Mouse (Mus musculus): Measurements from ENCODE around the gene Tle3. TPM values are rescaled to one million over a fixed set of nuclear protein-coding genes. Genes with fewer than 3 reads are reported as not detected.
A peak's percentile ranks its signal among the peaks of the same experiment; 100 is the strongest.

The Tle3 gene
- total and polyA plus RNA-seq, 3 experiments: 29.7 to 162 (median 131) TPM

DNA sequence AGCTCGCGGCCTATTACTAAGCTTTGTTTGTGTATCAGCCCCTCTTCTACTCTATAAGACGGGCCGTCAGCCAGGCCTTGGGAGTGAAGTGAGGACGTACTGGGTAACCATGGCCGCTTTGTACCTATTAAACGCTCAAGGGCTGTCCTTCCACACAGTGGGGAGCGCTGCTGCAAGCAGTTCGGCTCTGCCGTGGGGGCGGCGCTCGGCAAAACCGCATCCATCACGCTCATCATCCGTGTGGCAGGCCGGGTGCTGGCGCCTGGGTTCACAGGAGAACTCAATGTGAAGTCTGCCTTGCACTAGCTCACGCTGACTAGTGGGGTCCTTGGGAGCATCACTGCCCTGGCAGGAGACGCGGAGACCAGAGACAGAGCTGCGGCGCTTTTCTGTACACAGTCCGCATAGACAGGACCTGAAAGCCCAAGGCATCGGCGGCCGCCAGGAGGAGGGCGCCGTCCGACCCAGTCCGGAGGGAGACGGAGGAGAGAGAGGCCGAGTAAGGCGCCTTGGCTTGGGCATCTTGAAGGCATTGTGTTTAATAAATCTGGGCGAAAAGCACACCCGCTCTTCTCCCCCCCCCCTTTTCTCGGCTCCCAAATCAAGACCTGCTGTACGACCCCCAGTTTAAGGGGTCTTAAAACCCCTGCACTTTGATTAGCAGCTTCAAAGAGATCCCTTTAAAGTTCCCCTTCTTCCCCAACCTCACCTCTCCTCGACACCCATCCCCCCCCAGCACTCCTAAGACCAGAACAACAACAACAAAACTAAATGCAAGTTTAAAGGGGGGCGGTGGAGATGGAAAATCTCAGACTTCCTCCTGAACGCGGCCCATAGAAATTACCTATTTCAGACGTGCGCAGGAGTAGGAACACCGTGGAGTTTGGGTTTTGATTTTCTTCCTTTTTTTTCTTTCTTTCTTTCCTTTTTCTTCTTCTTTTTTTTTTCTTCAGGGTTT is 2.6 kb upstream of the Tle3 start:
- peaks cover 3% of the 10 kb centered on the region for H3K36me3 ChIP-seq (replicated peaks)
- peak overlapping the region; percentile 47; the same call in 1 of the 2 replicates for H3K4me3 ChIP-seq (ENCODE audit: low read depth, low read length)
- peaks cover 13% of the 10 kb centered on the region for H3K4me1 ChIP-seq (ENCODE audit: insufficient read depth, low read depth, low read length)
- peaks cover 14% of the 10 kb centered on the region for H3K9me3 ChIP-seq (replicated peaks)
- no peak for ATAC-seq (ENCODE audit: extremely low read depth, insufficient number of reproducible peaks, low FRiP score, poor library complexity, severe bottlenecking)
- TF ChIP-seq GATA1 (IDR thresholded peaks at IDR 0.05; ENCODE audit: borderline replicate concordance, low read length) (no peak), POLR2AphosphoS5 (IDR thresholded peaks at IDR 0.05; ENCODE audit: insufficient replicate concordance, low read depth, low read length) (no peak), TAL1 (conservative IDR thresholded peaks at IDR 0.05; ENCODE audit: low read depth, low read length) (no peak), GATA2 (IDR thresholded peaks at IDR 0.05; ENCODE audit: borderline replicate concordance, low read depth, low read length) (no peak), CTCF (IDR thresholded peaks at IDR 0.05; ENCODE audit: low read depth, low read length) (no peak)
- DNase-seq (ENCODE audit: low spot score): no peak
- peaks cover 36% of the 10 kb centered on the region for H3K27me3 ChIP-seq (ENCODE audit: insufficient read depth, low read length)

DNA sequence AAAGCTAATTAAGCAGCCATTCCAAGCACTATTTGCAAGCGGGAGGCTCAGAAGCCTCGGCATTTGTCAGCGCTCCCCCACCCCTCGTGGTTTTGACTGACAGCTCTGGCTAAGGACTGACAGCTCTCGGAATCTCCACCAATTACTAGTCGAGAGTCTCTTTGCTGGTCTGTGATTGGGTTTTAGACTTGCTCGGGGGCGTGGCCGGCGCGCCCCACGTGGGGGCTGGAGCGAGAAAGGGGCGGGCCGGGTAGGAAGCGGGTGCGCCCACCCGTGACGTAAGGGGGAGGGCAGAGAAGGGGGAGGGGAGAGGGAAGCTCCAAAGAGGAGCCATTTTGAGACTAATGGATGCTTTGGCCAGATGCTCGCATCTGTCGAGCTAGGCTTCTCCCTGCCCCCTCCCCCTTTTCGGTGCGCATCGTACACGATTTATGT is 1.7 kb upstream of the Tle3 start:
- DNase-seq (ENCODE audit: low spot score) (peak; percentile 98), ATAC-seq (ENCODE audit: extremely low read depth, insufficient number of reproducible peaks, low FRiP score, poor library complexity, severe bottlenecking) (peak; percentile 81)
- peaks cover 3% of the 10 kb centered on the region for H3K36me3 ChIP-seq (replicated peaks)
- peak overlapping the region; percentile 71 for H3K4me3 ChIP-seq (ENCODE audit: low read depth, low read length)
- H3K4me1 ChIP-seq (ENCODE audit: insufficient read depth, low read depth, low read length): peaks cover 13% of the 10 kb centered on the region
- H3K9me3 ChIP-seq (replicated peaks): peaks cover 14% of the 10 kb centered on the region
- TF ChIP-seq CTCF (IDR thresholded peaks at IDR 0.05; ENCODE audit: low read depth, low read length): no peak
- TF ChIP-seq TAL1 (conservative IDR thresholded peaks at IDR 0.05; ENCODE audit: low read depth, low read length): no peak
- no peak for TF ChIP-seq POLR2AphosphoS5 (IDR thresholded peaks at IDR 0.05; ENCODE audit: insufficient replicate concordance, low read depth, low read length)
- no peak for TF ChIP-seq GATA1 (IDR thresholded peaks at IDR 0.05; ENCODE audit: borderline replicate concordance, low read length)
- TF ChIP-seq GATA2 (IDR thresholded peaks at IDR 0.05; ENCODE audit: borderline replicate concordance, low read depth, low read length): no peak
- H3K27me3 ChIP-seq (ENCODE audit: insufficient read depth, low read length): peaks cover 30% of the 10 kb centered on the region

DNA sequence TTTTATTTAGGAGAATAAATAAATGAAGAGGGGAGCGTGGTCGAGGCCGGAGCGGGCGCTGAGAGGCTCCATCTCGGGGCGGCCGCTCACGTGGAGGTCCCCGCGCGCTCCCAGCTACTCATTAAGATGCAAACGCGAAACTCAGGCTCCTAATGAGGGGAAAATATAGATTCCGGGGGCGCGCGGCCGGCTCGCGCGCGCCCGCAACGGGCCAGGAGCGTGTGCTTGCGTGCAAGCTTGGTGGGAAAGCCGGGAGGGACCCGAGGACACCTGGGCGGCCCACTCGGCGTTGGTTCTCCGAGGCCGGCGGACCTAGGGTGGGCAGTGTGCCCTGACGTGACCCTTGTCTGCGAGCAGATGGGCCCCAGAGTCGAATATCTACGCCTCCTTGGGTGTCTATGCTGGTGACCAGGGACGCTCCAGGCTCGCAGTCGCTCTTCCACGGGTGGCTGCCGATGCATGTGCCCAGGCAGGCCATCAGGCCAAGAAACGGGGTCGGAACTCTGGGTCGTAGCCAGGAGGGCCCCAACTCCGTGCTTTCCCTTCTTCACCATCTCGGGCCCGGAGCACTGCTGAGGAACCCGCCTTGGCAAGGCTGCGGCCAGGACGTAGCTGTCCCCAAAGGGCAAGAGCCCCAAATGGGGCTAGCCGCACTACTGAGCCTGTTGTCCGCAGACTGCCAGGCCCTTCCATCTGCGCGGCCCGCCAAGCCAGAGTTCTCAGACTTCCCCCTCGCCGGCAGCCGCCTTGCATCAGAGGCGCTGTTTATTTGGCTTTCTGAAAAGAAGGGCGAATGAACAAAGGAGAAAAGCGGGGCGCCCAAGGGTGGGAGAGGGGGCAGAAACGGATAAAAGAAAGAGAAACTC is 1.0 kb upstream of the Tle3 start:
- Histone ChIP-seq H3K9me3 (replicated peaks) (peaks cover 14% of the 10 kb centered on the region), H3K36me3 (replicated peaks) (peaks cover 5% of the 10 kb centered on the region), H3K27me3 (ENCODE audit: insufficient read depth, low read length) (peaks cover 30% of the 10 kb centered on the region), H3K4me3 (ENCODE audit: low read depth, low read length) (peak overlapping the region; percentile 71), H3K4me1 (ENCODE audit: insufficient read depth, low read depth, low read length) (peaks cover 16% of the 10 kb centered on the region)
- ATAC-seq (ENCODE audit: extremely low read depth, insufficient number of reproducible peaks, low FRiP score, poor library complexity, severe bottlenecking): no peak
- no peak for DNase-seq (ENCODE audit: low spot score)
- no peak for TF ChIP-seq GATA1 (IDR thresholded peaks at IDR 0.05; ENCODE audit: borderline replicate concordance, low read length)
- TF ChIP-seq POLR2AphosphoS5 (IDR thresholded peaks at IDR 0.05; ENCODE audit: insufficient replicate concordance, low read depth, low read length): no peak
- TF ChIP-seq GATA2 (IDR thresholded peaks at IDR 0.05; ENCODE audit: borderline replicate concordance, low read depth, low read length): no peak
- no peak for TF ChIP-seq TAL1 (conservative IDR thresholded peaks at IDR 0.05; ENCODE audit: low read depth, low read length)
- TF ChIP-seq CTCF (IDR thresholded peaks at IDR 0.05; ENCODE audit: low read depth, low read length): no peak

DNA sequence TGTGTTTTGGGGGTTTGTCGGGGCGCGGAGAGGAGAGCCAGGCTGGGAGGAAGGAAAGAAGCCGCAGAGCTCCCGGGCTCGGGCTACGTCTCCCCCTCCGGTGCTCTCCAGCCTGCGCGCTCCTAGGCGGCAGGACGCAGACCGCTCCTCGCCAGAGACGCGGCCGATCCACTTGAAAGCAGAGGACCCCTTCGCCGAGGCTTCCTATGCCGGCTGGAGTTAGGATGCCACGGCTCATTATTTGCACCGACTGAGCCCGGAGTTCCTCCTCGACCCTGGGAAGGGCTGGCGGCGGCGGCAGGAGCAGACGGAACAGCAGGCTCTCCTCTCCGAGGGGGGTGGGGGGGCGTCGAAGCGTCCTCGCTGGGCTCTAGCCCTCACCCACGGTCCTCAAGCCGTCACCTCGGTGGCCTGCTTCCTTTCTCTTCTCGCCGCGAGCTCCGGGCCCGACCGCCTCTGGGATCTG is 377 bp downstream of the Tle3 start:
- peak overlapping the region; percentile 75 for H3K4me3 ChIP-seq (ENCODE audit: low read depth, low read length)
- H3K9me3 ChIP-seq (replicated peaks): peaks cover 14% of the 10 kb centered on the region
- ATAC-seq (ENCODE audit: extremely low read depth, insufficient number of reproducible peaks, low FRiP score, poor library complexity, severe bottlenecking): no peak
- H3K4me1 ChIP-seq (ENCODE audit: insufficient read depth, low read depth, low read length): peaks cover 28% of the 10 kb centered on the region
- TF ChIP-seq CTCF (IDR thresholded peaks at IDR 0.05; ENCODE audit: low read depth, low read length) (no peak), GATA2 (IDR thresholded peaks at IDR 0.05; ENCODE audit: borderline replicate concordance, low read depth, low read length) (no peak), TAL1 (conservative IDR thresholded peaks at IDR 0.05; ENCODE audit: low read depth, low read length) (no peak), GATA1 (IDR thresholded peaks at IDR 0.05; ENCODE audit: borderline replicate concordance, low read length) (no peak), POLR2AphosphoS5 (IDR thresholded peaks at IDR 0.05; ENCODE audit: insufficient replicate concordance, low read depth, low read length) (no peak)
- H3K36me3 ChIP-seq (replicated peaks): peaks cover 18% of the 10 kb centered on the region
- peaks cover 22% of the 10 kb centered on the region for H3K27me3 ChIP-seq (ENCODE audit: insufficient read depth, low read length)
- no peak for DNase-seq (ENCODE audit: low spot score)

DNA sequence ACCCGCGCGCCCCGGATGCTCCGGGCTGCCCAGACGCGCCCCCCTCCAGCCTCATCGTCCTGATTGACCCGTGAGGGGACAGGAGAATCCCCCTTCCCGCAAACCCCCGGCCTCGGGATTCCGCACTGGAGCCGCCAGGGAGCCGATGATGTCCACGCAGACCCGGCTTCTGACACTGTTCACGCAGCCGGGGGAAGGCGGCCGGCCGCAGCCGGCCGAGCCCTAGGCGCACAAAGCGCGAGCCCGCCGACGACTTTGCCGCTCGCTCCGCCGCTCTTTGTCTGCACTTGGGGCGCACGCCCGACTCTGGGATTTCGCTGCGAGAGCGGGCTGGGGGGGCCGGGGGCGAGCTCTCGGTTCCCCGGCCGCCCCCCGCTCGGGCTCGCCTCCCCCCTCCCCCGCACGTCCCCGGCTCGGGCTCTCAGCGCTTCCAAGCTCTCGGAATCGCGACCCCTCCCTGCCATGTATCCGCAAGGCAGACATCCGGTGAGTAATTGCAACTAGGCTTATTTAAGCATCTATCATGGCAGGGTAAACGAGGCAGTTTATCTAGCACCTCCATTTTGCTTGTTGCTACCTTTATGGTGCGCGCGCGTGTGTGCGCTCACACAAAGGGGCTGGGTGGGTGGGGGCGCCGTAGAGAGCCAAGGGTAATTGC is 939 bp downstream of the Tle3 start:
- H3K36me3 ChIP-seq (replicated peaks): peaks cover 19% of the 10 kb centered on the region
- H3K27me3 ChIP-seq (ENCODE audit: insufficient read depth, low read length): peaks cover 17% of the 10 kb centered on the region
- H3K9me3 ChIP-seq (replicated peaks): peaks cover 14% of the 10 kb centered on the region
- H3K4me1 ChIP-seq (ENCODE audit: insufficient read depth, low read depth, low read length): peaks cover 33% of the 10 kb centered on the region
- ATAC-seq (ENCODE audit: extremely low read depth, insufficient number of reproducible peaks, low FRiP score, poor library complexity, severe bottlenecking) (no peak), DNase-seq (ENCODE audit: low spot score) (no peak)
- no peak for TF ChIP-seq GATA2 (IDR thresholded peaks at IDR 0.05; ENCODE audit: borderline replicate concordance, low read depth, low read length)
- no peak for TF ChIP-seq GATA1 (IDR thresholded peaks at IDR 0.05; ENCODE audit: borderline replicate concordance, low read length)
- TF ChIP-seq POLR2AphosphoS5 (IDR thresholded peaks at IDR 0.05; ENCODE audit: insufficient replicate concordance, low read depth, low read length): no peak
- TF ChIP-seq CTCF (IDR thresholded peaks at IDR 0.05; ENCODE audit: low read depth, low read length): no peak
- no peak for TF ChIP-seq TAL1 (conservative IDR thresholded peaks at IDR 0.05; ENCODE audit: low read depth, low read length)
- H3K4me3 ChIP-seq (ENCODE audit: low read depth, low read length): peak overlapping the region; percentile 75

All from G1E (cell line).